Mouse (Mus musculus): ENCODE measurements at regions not wholly inside any gene's neighbourhood (a gene's known extent, or its start where the extent isn't known, plus 50 kb on each side); places are given as distances from the start of the nearest gene placed in this dataset.

DNA sequence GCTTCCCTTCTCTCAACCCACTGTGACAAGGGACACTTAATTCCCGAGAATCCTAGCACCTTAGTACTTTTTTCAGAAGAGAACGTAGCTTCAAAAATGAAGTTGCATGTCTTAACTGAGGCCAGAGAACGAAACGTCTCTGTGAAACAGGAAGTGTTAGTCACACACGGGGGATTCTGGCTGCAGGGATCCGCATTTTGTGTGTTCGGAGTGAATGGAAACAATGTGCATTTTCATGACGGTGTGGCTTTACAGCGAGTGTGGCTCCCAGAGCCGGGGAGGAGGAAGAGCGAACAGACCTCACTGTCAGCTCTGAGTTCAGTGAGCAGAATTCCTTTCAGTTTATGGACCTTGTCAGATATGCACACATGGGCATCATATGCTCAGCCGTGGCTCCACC, 100.0 kb upstream of the Ttc29 start:
- Histone ChIP-seq H3K9ac (ENCODE audit: control insufficient read depth, low read depth, low read length, poor library complexity, severe bottlenecking) (no peak overlapping the region), H3K79me2 (ENCODE audit: control insufficient read depth, insufficient read depth, low read length, poor library complexity) (no peaks in the 10 kb centered on the region), H3K27me3 (ENCODE audit: control insufficient read depth in 1 of 2, insufficient read depth in 2 of 2, low read length in 2 of 2) (no peaks in the 10 kb centered on the region), H3K9me3 (replicated peaks; ENCODE audit: insufficient read depth, low read length) (no peaks in the 10 kb centered on the region), H3K36me3 (ENCODE audit: control insufficient read depth in 1 of 2, insufficient read depth in 2 of 2, low read length in 2 of 2) (peaks cover 0 to 5% of the 10 kb centered on the region in 2 experiments; a peak in 2 of 4 replicates), H3K4me1 (ENCODE audit: control insufficient read depth in 1 of 2, insufficient read depth in 2 of 2, low read length in 2 of 2) (no peaks in the 10 kb centered on the region; a peak in 1 of 4 replicates), H3K27ac (ENCODE audit: control insufficient read depth, low read depth, low read length) (no peak overlapping the region), H3K4me3 (ENCODE audit: control insufficient read depth in 1 of 2, insufficient read depth in 1 of 2, low read depth in 2 of 2, low read length in 2 of 2) (no peak overlapping the region)
- TF ChIP-seq USF1 (IDR thresholded peaks at IDR 0.05; ENCODE audit: low read depth, low read length) (no peak), POLR2AphosphoS5 (IDR thresholded peaks at IDR 0.05; ENCODE audit: borderline replicate concordance, low read depth, low read length) (no peak), EP300 (IDR thresholded peaks at IDR 0.05; ENCODE audit: low read depth in 1 of 2, low read length in 2 of 2) (no peak), MEF2A (IDR thresholded peaks at IDR 0.05; ENCODE audit: extremely low read depth, insufficient replicate concordance, low read depth, low read length, poor library complexity, severe bottlenecking) (no peak), BHLHE40 (IDR thresholded peaks at IDR 0.05; ENCODE audit: borderline replicate concordance, low read depth, low read length) (no peak)
- no peak for DNase-seq (ENCODE audit: low read depth, low spot score)

DNA sequence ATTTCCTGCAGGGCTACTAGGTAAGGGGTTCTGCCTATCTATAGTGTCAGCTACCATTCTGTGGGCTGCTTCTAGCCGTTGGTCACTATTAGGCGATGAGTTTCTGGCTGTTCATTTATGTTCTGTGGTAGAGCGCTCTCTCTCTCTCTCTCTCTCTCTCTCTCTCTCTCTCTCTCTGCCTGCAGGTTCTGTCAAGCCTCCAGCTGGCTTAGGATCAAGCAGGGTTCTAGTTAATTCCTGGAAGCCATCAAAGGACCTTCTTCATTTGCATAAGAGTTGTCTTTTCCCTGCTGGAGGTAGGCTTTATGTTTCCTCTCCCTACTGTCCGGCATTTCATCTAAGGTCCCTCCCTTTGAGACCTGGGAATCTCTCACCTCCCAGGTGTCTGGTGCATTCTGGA, 98.6 kb upstream of the Ttc29 start:
- H3K4me3 ChIP-seq (ENCODE audit: control insufficient read depth in 1 of 2, insufficient read depth in 1 of 2, low read depth in 2 of 2, low read length in 2 of 2) = no peak overlapping the region
- peaks cover 0 to 5% of the 10 kb centered on the region in 2 experiments; a peak in 2 of 4 replicates for H3K36me3 ChIP-seq (ENCODE audit: control insufficient read depth in 1 of 2, insufficient read depth in 2 of 2, low read length in 2 of 2)
- H3K27me3 ChIP-seq (ENCODE audit: control insufficient read depth in 1 of 2, insufficient read depth in 2 of 2, low read length in 2 of 2) = no peaks in the 10 kb centered on the region
- TF ChIP-seq USF1 (IDR thresholded peaks at IDR 0.05; ENCODE audit: low read depth, low read length) (no peak), RCOR1 (IDR thresholded peaks at IDR 0.05; ENCODE audit: low read depth, low read length) (no peak), ZMIZ1 (IDR thresholded peaks at IDR 0.05; ENCODE audit: low read depth, low read length) (no peak), GATA1 (IDR thresholded peaks at IDR 0.05; ENCODE audit: low read depth, low read length) (no peak), POLR2AphosphoS5 (IDR thresholded peaks at IDR 0.05; ENCODE audit: borderline replicate concordance, low read depth, low read length) (no peak), KAT2A (conservative IDR thresholded peaks at IDR 0.05; ENCODE audit: low read depth, low read length) (no peak), EP300 (IDR thresholded peaks at IDR 0.05; ENCODE audit: low read depth in 1 of 2, low read length in 2 of 2) (no peak)
- H3K9ac ChIP-seq (ENCODE audit: control insufficient read depth, low read depth, low read length, poor library complexity, severe bottlenecking) = no peak overlapping the region
- H3K27ac ChIP-seq (ENCODE audit: control insufficient read depth, low read depth, low read length) = no peak overlapping the region
- no peak for DNase-seq (ENCODE audit: low read depth, low spot score)
- H3K9me3 ChIP-seq (replicated peaks; ENCODE audit: insufficient read depth, low read length) = no peaks in the 10 kb centered on the region
- H3K4me1 ChIP-seq (ENCODE audit: control insufficient read depth in 1 of 2, insufficient read depth in 2 of 2, low read length in 2 of 2) = no peaks in the 10 kb centered on the region; a peak in 1 of 4 replicates
- no peaks in the 10 kb centered on the region for H3K79me2 ChIP-seq (ENCODE audit: control insufficient read depth, insufficient read depth, low read length, poor library complexity)

GRCm38 (mm10) chr8:78117191-78117590, 95.9 kb upstream of the Ttc29 start:
- H3K27ac ChIP-seq (ENCODE audit: control insufficient read depth, low read depth, low read length) = no peak overlapping the region
- H3K9ac ChIP-seq (ENCODE audit: control insufficient read depth, low read depth, low read length, poor library complexity, severe bottlenecking) = no peak overlapping the region
- no peak for DNase-seq (ENCODE audit: low read depth, low spot score)
- no peaks in the 10 kb centered on the region for H3K36me3 ChIP-seq (ENCODE audit: control insufficient read depth in 1 of 2, insufficient read depth in 2 of 2, low read length in 2 of 2)
- H3K4me1 ChIP-seq (ENCODE audit: control insufficient read depth in 1 of 2, insufficient read depth in 2 of 2, low read length in 2 of 2) = no peaks in the 10 kb centered on the region
- H3K4me3 ChIP-seq (ENCODE audit: control insufficient read depth in 1 of 2, insufficient read depth in 1 of 2, low read depth in 2 of 2, low read length in 2 of 2) = no peak overlapping the region
- no peak for TF ChIP-seq SIN3A (IDR thresholded peaks at IDR 0.05; ENCODE audit: low read length)
- TF ChIP-seq CHD2 (IDR thresholded peaks at IDR 0.05; ENCODE audit: low read length) = no peak
- TF ChIP-seq BHLHE40 (IDR thresholded peaks at IDR 0.05; ENCODE audit: borderline replicate concordance, low read depth, low read length) = no peak
- TF ChIP-seq GABPA (IDR thresholded peaks at IDR 0.05; ENCODE audit: low read depth, low read length) = no peak
- TF ChIP-seq ZC3H11A (IDR thresholded peaks at IDR 0.05; ENCODE audit: low read depth, low read length) = no peak
- TF ChIP-seq HCFC1 (IDR thresholded peaks at IDR 0.05; ENCODE audit: low read depth, low read length) = no peak
- no peak for TF ChIP-seq E2F4 (IDR thresholded peaks at IDR 0.05; ENCODE audit: borderline replicate concordance, low read depth, low read length)
- no peak for TF ChIP-seq MYB (IDR thresholded peaks at IDR 0.05; ENCODE audit: low read depth, low read length)
- no peak for TF ChIP-seq EP300 (IDR thresholded peaks at IDR 0.05; ENCODE audit: low read depth in 1 of 2, low read length in 2 of 2)
- no peak for TF ChIP-seq RCOR1 (IDR thresholded peaks at IDR 0.05; ENCODE audit: low read depth, low read length)
- TF ChIP-seq RAD21 (IDR thresholded peaks at IDR 0.05; ENCODE audit: low read depth, low read length) = no peak
- TF ChIP-seq MYC (IDR thresholded peaks at IDR 0.05; ENCODE audit: low read depth, low read length) = no peak
- TF ChIP-seq ZKSCAN1 (IDR thresholded peaks at IDR 0.05; ENCODE audit: low read depth, low read length) = no peak
- TF ChIP-seq ELF1 (IDR thresholded peaks at IDR 0.05; ENCODE audit: low read depth, low read length) = no peak
- H3K79me2 ChIP-seq (ENCODE audit: control insufficient read depth, insufficient read depth, low read length, poor library complexity) = no peaks in the 10 kb centered on the region
- no peaks in the 10 kb centered on the region for H3K9me3 ChIP-seq (replicated peaks; ENCODE audit: insufficient read depth, low read length)
- no peaks in the 10 kb centered on the region for H3K27me3 ChIP-seq (ENCODE audit: control insufficient read depth in 1 of 2, insufficient read depth in 2 of 2, low read length in 2 of 2)
